Mouse (Mus musculus): ENCODE results near the gene Klhl30. TPM values are rescaled to one million over a fixed set of nuclear protein-coding genes. Genes with fewer than 3 reads are reported as not detected.

Klhl30 gene
- polyA plus RNA-seq, 1 experiment, result 1.5 TPM

GRCm38 (mm10) chr1:91364822-91365644 is 14.2 kb downstream of the Klhl30 start:
- Histone ChIP-seq H3K27ac (ENCODE audit: insufficient read depth, low read depth, low read length) (no peak overlapping the region), H3K27me3 (replicated peaks; ENCODE audit: control insufficient read depth, insufficient read depth, low read length) (no peaks in the 10 kb centered on the region), H3K36me3 (ENCODE audit: control insufficient read depth, insufficient read depth, low read length) (no peaks in the 10 kb centered on the region), H3K4me3 (ENCODE audit: insufficient read depth, low read depth, low read length) (no peak overlapping the region), H3K4me1 (ENCODE audit: control insufficient read depth, insufficient read depth, low read length) (no peaks in the 10 kb centered on the region)
- no peak for TF ChIP-seq POLR2A (IDR thresholded peaks at IDR 0.05; ENCODE audit: low read depth, low read length)
- TF ChIP-seq CTCF (conservative IDR thresholded peaks at IDR 0.05; ENCODE audit: insufficient read depth, insufficient read length, low read depth, low read length), result no peak
- WGBS, result 88% methylated on average over 16 of the region's 16 CpGs
- no peak for DNase-seq

- Histone ChIP-seq H3K36me3 (ENCODE audit: control insufficient read depth, insufficient read depth, low read length) (no peaks in the 10 kb centered on the region), H3K4me3 (ENCODE audit: insufficient read depth, low read depth, low read length) (no peak overlapping the region), H3K27me3 (replicated peaks; ENCODE audit: control insufficient read depth, insufficient read depth, low read length) (no peaks in the 10 kb centered on the region), H3K27ac (ENCODE audit: insufficient read depth, low read depth, low read length) (no peak overlapping the region), H3K4me1 (ENCODE audit: control insufficient read depth, insufficient read depth, low read length) (no peaks in the 10 kb centered on the region)
- DNase-seq, result no peak
- WGBS, result 37% methylated on average over 8 of the region's 8 CpGs
- TF ChIP-seq CTCF (conservative IDR thresholded peaks at IDR 0.05; ENCODE audit: insufficient read depth, insufficient read length, low read depth, low read length) (no peak), POLR2A (IDR thresholded peaks at IDR 0.05; ENCODE audit: low read depth, low read length) (no peak)
These were observed 15.0 kb downstream of the Klhl30 start for GRCm38 (mm10) chr1:91365816-91366214.

- DNase-seq, result peak; percentile 64
- peak within 1 kb of the TSS; percentile 17; the same call in 1 of the 2 replicates for H3K4me3 ChIP-seq (ENCODE audit: insufficient read depth, low read depth, low read length)
- H3K36me3 ChIP-seq (ENCODE audit: control insufficient read depth, insufficient read depth, low read length), result no peaks in the 10 kb centered on the region
- no peaks in the 10 kb centered on the region for H3K4me1 ChIP-seq (ENCODE audit: control insufficient read depth, insufficient read depth, low read length)
- no peaks in the 10 kb centered on the region for H3K27me3 ChIP-seq (replicated peaks; ENCODE audit: control insufficient read depth, insufficient read depth, low read length)
- TF ChIP-seq POLR2A (IDR thresholded peaks at IDR 0.05; ENCODE audit: low read depth, low read length), result no peak
- TF ChIP-seq CTCF (conservative IDR thresholded peaks at IDR 0.05; ENCODE audit: insufficient read depth, insufficient read length, low read depth, low read length), result peak; percentile 64
- no peak within 1 kb of the TSS for H3K27ac ChIP-seq (ENCODE audit: insufficient read depth, low read depth, low read length)
- 2% methylated on average over 68 of the region's 68 CpGs for WGBS
These were observed 15.6 kb downstream of the Klhl30 start, which contains the start of gene Erfe for GRCm38 (mm10) chr1:91366215-91367108. Erfe (plus strand) TSS chr1:91366430.

- no peak overlapping the region for H3K27ac ChIP-seq (ENCODE audit: insufficient read depth, low read depth, low read length)
- H3K27me3 ChIP-seq (replicated peaks; ENCODE audit: control insufficient read depth, insufficient read depth, low read length), result no peaks in the 10 kb centered on the region
- H3K4me3 ChIP-seq (ENCODE audit: insufficient read depth, low read depth, low read length), result no peak overlapping the region
- no peaks in the 10 kb centered on the region for H3K36me3 ChIP-seq (ENCODE audit: control insufficient read depth, insufficient read depth, low read length)
- 96% methylated on average over 3 of the region's 3 CpGs for WGBS
- no peak for DNase-seq
- H3K4me1 ChIP-seq (ENCODE audit: control insufficient read depth, insufficient read depth, low read length), result no peaks in the 10 kb centered on the region
- TF ChIP-seq CTCF (conservative IDR thresholded peaks at IDR 0.05; ENCODE audit: insufficient read depth, insufficient read length, low read depth, low read length) (no peak), POLR2A (IDR thresholded peaks at IDR 0.05; ENCODE audit: low read depth, low read length) (no peak)
These were observed 16.5 kb downstream of the Klhl30 start for GRCm38 (mm10) chr1:91367295-91367694.

GRCm38 (mm10) chr1:91369408-91369807 is 18.6 kb downstream of the Klhl30 start:
- TF ChIP-seq CTCF (conservative IDR thresholded peaks at IDR 0.05; ENCODE audit: insufficient read depth, insufficient read length, low read depth, low read length) (no peak), POLR2A (IDR thresholded peaks at IDR 0.05; ENCODE audit: low read depth, low read length) (no peak)
- WGBS, result 51% methylated on average over 4 of the region's 4 CpGs
- Histone ChIP-seq H3K36me3 (ENCODE audit: control insufficient read depth, insufficient read depth, low read length) (no peaks in the 10 kb centered on the region), H3K27ac (ENCODE audit: insufficient read depth, low read depth, low read length) (no peak overlapping the region), H3K4me1 (ENCODE audit: control insufficient read depth, insufficient read depth, low read length) (no peaks in the 10 kb centered on the region), H3K4me3 (ENCODE audit: insufficient read depth, low read depth, low read length) (no peak overlapping the region), H3K27me3 (replicated peaks; ENCODE audit: control insufficient read depth, insufficient read depth, low read length) (no peaks in the 10 kb centered on the region)
- DNase-seq, result peak; percentile 20

- WGBS, result 81% methylated on average over 23 of the region's 23 CpGs
- TF ChIP-seq POLR2A (IDR thresholded peaks at IDR 0.05; ENCODE audit: low read depth, low read length) (no peak), CTCF (conservative IDR thresholded peaks at IDR 0.05; ENCODE audit: insufficient read depth, insufficient read length, low read depth, low read length) (no peak)
- no peak overlapping the region for H3K27ac ChIP-seq (ENCODE audit: insufficient read depth, low read depth, low read length)
- no peaks in the 10 kb centered on the region for H3K27me3 ChIP-seq (replicated peaks; ENCODE audit: control insufficient read depth, insufficient read depth, low read length)
- no peak overlapping the region for H3K4me3 ChIP-seq (ENCODE audit: insufficient read depth, low read depth, low read length)
- H3K36me3 ChIP-seq (ENCODE audit: control insufficient read depth, insufficient read depth, low read length), result no peaks in the 10 kb centered on the region
- DNase-seq, result no peak
- no peaks in the 10 kb centered on the region for H3K4me1 ChIP-seq (ENCODE audit: control insufficient read depth, insufficient read depth, low read length)
These were observed 19.2 kb downstream of the Klhl30 start for GRCm38 (mm10) chr1:91370055-91370454.

- Histone ChIP-seq H3K4me1 (ENCODE audit: control insufficient read depth, insufficient read depth, low read length) (no peaks in the 10 kb centered on the region), H3K27ac (ENCODE audit: insufficient read depth, low read depth, low read length) (no peak overlapping the region), H3K36me3 (ENCODE audit: control insufficient read depth, insufficient read depth, low read length) (peaks cover 3% of the 10 kb centered on the region; the same call in 1 of the 2 replicates), H3K4me3 (ENCODE audit: insufficient read depth, low read depth, low read length) (no peak overlapping the region), H3K27me3 (replicated peaks; ENCODE audit: control insufficient read depth, insufficient read depth, low read length) (no peaks in the 10 kb centered on the region)
- DNase-seq, result no peak
- 89% methylated on average over 6 of the region's 6 CpGs for WGBS
- TF ChIP-seq CTCF (conservative IDR thresholded peaks at IDR 0.05; ENCODE audit: insufficient read depth, insufficient read length, low read depth, low read length) (no peak), POLR2A (IDR thresholded peaks at IDR 0.05; ENCODE audit: low read depth, low read length) (no peak)
These were observed 22.6 kb downstream of the Klhl30 start for GRCm38 (mm10) chr1:91373414-91373835.
